Mouse (Mus musculus) stomach, embryonic 15.5 days (tissue): ENCODE measurements around the gene Cish. TPM values are rescaled to one million over a fixed set of nuclear protein-coding genes. Genes with fewer than 3 reads are reported as not detected.

ENCODE experiments used
- ATAC-seq: fragments of 200-750 bp; cut with Nextera tagmentation; 2 replicates; pipeline ENCODE4 v1.8.0; 2017; ENCODE audit warnings: low read depth, moderate number of reproducible peaks, moderate TSS enrichment; ENCODE audit not compliant: insufficient read depth, low FRiP score
- H3K27ac ChIP-seq: fragments of 300-500 bp; sonication (generic); 2 replicates; pipeline ENCODE4 v1.5.1; 2015; ENCODE audit warnings: mild to moderate bottlenecking, inconsistent platforms
- H3K27me3 ChIP-seq: fragments of 300-500 bp; sonication (generic); replicated peaks from 2 replicates; pipeline ENCODE4 v1.6.1; 2015; ENCODE audit warnings: inconsistent platforms
- H3K36me3 ChIP-seq: fragments of 300-500 bp; sonication (generic); 2 replicates; pipeline ENCODE4 v1.6.1; 2015; ENCODE audit warnings: inconsistent platforms
- H3K4me1 ChIP-seq: fragments of 300-500 bp; sonication (generic); 2 replicates; pipeline ENCODE4 v1.6.1; 2015; ENCODE audit warnings: inconsistent platforms
- H3K4me2 ChIP-seq: fragments of 300-500 bp; sonication (generic); 2 replicates; pipeline ENCODE4 v1.6.1; 2015; ENCODE audit warnings: mild to moderate bottlenecking, inconsistent platforms
- H3K4me3 ChIP-seq: fragments of 300-500 bp; sonication (generic); replicated peaks from 2 replicates; pipeline ENCODE4 v1.5.1; 2015; ENCODE audit warnings: inconsistent platforms
- H3K9ac ChIP-seq: fragments of 300-500 bp; sonication (generic); 2 replicates; pipeline ENCODE4 v1.6.1; 2015; ENCODE audit warnings: inconsistent platforms
- H3K9me3 ChIP-seq: fragments of 300-500 bp; sonication (generic); 2 replicates; pipeline ENCODE4 v1.6.1; 2016; ENCODE audit warnings: inconsistent platforms
- WGBS: fragments of 180-500 bp; shearing (Covaris S2); methylation state at CpG from one replicate; pipeline ENCODE4 v1.1.7; 2015; 5-methylcytosine and 5-hydroxymethylcytosine counted together
- polyA plus RNA-seq: library from polyadenylated mRNA; unstranded; fragments of >200 nt; fragmentation: Nextera tagmentation; extraction: Ambion mirVana; gene quantifications from 2 replicates; pipeline ENCODE4 v1.2.1, GENCODE M21; 2015

The Cish gene
- polyA plus RNA-seq, 1 experiment from 2014 or later, result 13.5 TPM

DNA sequence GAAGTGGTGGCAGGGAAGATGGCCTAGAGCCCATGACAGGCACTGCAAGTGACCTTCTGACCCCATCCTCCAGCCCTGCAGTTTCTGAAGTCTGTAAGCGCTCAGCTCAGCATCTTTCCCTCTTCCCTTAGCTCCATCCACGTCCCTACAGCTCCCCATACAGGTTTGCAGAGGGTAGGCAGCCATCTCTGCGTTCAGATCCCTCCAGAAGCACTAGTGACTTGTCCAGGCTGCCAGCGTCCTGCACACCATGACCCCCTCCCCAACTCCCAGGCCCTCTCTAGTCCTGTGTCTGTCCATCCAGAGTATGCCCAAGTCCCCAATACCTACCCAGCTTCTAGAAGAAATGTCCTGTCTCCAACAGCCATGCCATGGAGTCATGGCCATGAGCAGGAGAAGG, 17.7 kb upstream of the Cish start:
- WGBS, result 51% methylated on average over 4 of the region's 4 CpGs
- no peak overlapping the region for H3K9ac ChIP-seq
- no peak overlapping the region for H3K27ac ChIP-seq
- no peak overlapping the region for H3K4me2 ChIP-seq
- no peaks in the 10 kb centered on the region for H3K9me3 ChIP-seq
- peaks cover 24% of the 10 kb centered on the region for H3K4me1 ChIP-seq
- no peak overlapping the region for H3K4me3 ChIP-seq
- no peaks in the 10 kb centered on the region for H3K36me3 ChIP-seq
- no peaks in the 10 kb centered on the region for H3K27me3 ChIP-seq
- ATAC-seq, result no peak

DNA sequence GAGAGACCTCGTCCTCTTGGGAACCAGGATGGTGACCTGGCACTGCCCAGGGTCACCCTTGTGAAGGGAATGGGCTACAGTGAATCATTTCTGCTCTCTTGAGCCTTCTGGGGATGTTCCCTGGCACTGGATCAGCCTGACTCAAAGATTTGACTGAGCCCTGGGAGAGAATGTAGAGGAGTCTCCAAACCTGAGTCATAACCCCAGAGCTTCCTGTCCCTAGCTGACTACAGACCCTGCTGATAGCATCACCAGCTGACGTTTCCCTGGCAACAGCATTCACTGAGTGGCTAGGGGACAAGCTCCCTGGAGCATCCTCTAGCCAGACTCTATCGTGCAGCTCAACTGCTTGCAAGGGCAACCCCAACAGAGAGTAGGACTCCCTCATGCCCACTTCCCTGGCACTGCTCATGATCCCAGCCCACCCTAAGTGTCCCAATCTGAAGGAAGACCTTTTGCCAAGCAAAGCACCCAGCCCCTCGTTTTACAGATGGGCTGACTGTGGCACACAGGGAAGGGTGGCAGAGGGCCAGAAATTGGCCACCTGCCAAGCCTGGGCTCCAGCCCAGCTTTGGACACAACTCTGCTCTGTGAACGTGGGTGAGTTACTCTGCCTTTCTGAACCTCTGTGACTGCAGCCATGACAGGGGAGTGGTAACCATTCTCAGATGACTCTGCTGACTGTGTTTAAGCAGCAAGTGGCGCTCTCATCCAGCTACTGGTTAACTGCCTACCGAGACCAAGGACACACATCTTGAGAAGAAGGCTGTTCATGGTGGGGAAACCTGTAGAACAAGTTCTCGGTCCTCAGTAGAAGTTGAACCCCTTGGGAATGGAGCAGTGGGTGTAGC, 17.1 kb upstream of the Cish start:
- Histone ChIP-seq H3K27me3 (no peaks in the 10 kb centered on the region), H3K4me3 (no peak overlapping the region), H3K9me3 (no peaks in the 10 kb centered on the region), H3K4me2 (no peak overlapping the region), H3K36me3 (no peaks in the 10 kb centered on the region), H3K9ac (no peak overlapping the region), H3K4me1 (peaks cover 24% of the 10 kb centered on the region), H3K27ac (peak overlapping the region; percentile 80)
- 48% methylated on average over 8 of the region's 8 CpGs for WGBS
- ATAC-seq, result peak; percentile 75

DNA sequence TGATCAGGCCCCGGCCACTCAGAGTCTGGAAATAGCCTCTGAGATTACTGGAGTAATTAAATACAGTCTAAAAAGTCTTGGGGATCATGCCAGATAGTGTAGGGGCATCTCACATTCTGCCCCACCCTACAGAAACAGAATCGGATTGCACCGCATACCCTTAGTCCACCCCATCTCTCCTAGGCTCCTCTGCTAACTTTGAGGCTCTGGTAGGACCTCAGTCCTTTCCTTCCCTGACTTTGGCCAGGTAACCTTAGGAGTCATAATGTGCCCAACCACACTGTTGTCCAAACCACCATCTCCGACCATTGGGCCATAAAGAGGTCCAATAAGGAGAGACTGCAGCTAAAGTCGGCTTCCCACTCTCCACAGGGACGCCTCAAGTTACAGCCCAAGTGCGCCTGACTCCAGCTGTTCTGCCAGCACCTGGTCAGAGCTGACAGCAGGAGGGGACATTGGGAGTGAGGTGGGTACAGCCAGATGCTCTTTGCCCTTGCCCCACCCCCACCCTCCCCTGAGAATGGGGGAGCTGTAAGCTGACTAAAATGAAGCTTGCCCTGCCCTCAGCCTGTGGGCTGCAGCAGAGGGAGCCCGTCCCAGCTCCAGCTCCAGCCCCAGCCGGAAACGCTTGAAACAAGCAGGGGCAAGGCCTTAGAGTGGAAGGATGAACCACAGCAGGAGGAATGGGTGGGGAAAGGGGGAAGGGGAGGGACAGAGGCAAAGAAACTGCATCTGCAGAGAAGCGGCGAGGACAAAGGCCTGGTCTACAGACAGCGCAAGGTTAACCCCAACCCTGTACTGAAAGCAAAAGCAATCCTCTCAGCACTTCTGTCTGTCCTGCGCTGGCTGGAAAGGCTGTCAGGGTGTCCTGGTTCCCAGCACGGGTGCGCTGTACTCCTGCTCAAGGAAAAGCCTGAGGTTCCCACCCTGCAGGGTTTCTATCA, 16.2 kb upstream of the Cish start:
- H3K4me1 ChIP-seq, result peaks cover 24% of the 10 kb centered on the region
- H3K9ac ChIP-seq, result no peak overlapping the region
- peak overlapping the region; percentile 80 for H3K27ac ChIP-seq
- 21% methylated on average over 16 of the region's 16 CpGs for WGBS
- H3K9me3 ChIP-seq, result no peaks in the 10 kb centered on the region
- H3K27me3 ChIP-seq, result no peaks in the 10 kb centered on the region
- peak overlapping the region; percentile 11; the same call in 1 of the 2 replicates for H3K4me3 ChIP-seq
- ATAC-seq, result peak; percentile 51; the same call in 1 of the 2 replicates
- no peaks in the 10 kb centered on the region for H3K36me3 ChIP-seq
- H3K4me2 ChIP-seq, result peak overlapping the region; percentile 43

DNA sequence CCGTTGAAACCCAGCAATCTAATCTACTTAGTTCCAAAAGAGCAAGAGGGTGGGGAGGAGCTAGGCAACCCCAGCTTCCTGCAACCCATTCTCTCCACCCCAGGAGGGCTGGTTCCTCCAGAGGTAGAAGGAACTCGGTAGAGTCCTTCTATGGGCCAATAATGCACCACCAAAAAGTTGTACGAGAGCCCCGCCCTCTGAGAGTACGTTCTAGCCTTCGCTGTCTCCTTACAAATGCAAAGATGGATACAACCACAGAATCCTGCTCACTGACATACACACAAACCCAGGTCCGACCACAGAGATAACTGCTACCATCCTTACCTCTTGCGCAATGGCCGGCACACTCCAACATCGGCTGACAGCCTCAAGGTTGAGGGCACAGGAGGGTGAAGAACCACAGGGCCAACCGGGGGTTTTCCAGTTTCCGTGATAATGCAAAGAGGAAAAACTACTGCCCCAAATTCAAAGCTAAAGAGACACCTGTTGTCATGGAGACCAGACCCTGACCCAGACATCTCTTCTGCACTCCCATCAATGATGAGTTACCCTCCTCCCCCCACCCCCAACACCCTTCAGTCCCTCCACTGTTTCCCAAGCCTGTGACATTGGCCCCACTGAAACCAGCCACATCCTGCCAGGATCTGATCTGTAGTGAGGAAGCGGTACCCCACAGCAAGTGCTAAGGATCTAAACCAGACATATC, 15.4 kb upstream of the Cish start:
- 47% methylated on average over 13 of the region's 13 CpGs for WGBS
- Histone ChIP-seq H3K4me1 (peaks cover 26% of the 10 kb centered on the region), H3K9ac (no peak overlapping the region), H3K4me2 (peak overlapping the region; percentile 43), H3K9me3 (no peaks in the 10 kb centered on the region), H3K4me3 (peak overlapping the region; percentile 11; the same call in 1 of the 2 replicates), H3K36me3 (no peaks in the 10 kb centered on the region), H3K27me3 (no peaks in the 10 kb centered on the region), H3K27ac (peak overlapping the region; percentile 80)
- ATAC-seq, result peak; percentile 27; the same call in 1 of the 2 replicates

DNA sequence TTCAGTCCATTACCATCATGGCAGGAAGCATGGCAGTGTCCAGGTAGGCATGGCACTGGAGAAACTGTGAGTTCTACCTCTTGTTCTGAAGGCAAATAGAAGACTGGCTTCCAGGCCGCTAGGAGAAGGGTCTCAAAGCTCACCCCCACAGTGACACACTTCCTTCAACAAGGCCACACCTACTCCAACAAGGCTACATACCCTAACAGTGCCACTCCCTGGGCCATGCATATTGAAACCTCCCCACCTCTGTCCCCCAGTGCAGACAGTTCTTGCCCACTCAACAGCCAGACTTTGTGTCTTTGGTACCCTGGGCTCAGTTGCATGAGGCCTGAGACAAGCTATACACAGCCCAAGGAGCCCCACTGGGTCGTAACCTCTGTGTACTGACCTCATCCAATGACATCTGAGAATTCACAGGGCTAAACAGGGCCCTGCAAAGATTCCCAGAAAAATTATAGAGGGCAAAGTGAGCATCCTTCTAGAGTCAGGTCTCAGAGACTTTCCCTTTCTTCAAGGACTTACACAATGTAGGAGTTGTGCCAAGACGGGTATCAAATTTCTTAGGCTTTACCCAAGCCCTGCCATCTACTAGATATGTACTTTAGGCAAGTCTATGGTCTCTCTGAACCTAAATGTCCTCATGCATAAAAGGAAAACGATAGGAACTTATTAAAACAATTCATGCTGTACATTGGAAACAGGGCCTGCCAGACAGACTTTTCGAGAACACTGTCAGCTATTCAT, 14.4 kb upstream of the Cish start:
- 85% methylated on average over 5 of the region's 5 CpGs for WGBS
- no peaks in the 10 kb centered on the region for H3K27me3 ChIP-seq

DNA sequence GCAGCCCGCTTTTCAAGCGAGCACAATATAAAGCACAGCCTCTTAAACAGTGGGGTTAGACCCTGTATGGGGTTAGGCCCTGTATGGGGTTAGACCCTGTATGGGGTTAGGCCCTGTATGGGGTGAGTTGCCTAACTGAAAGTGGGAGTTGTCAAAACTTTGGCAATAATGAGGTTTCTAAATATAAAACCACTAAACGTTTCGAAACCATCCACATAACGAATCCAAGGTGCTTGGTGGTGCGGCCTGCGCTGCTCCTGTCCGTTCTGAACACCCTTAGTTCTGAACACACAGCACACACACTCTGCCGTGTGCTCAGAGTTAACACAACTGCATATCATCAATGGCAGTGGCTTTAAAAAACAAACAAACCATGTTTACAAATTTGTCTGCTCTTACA, 12.9 kb upstream of the Cish start:
- ATAC-seq, result no peak
- Histone ChIP-seq H3K4me1 (peaks cover 26% of the 10 kb centered on the region), H3K27me3 (no peaks in the 10 kb centered on the region), H3K4me3 (no peak overlapping the region), H3K4me2 (no peak overlapping the region), H3K36me3 (no peaks in the 10 kb centered on the region), H3K27ac (no peak overlapping the region), H3K9me3 (no peaks in the 10 kb centered on the region), H3K9ac (no peak overlapping the region)
- 82% methylated on average over 9 of the region's 9 CpGs for WGBS

More for the DNA sequence above, 14.4 kb upstream of the Cish start:
- Histone ChIP-seq H3K4me2 (no peak overlapping the region), H3K4me3 (no peak overlapping the region), H3K36me3 (no peaks in the 10 kb centered on the region), H3K9me3 (no peaks in the 10 kb centered on the region), H3K9ac (no peak overlapping the region), H3K4me1 (peaks cover 26% of the 10 kb centered on the region), H3K27ac (no peak overlapping the region; the same call in 1 of the 2 replicates)
- ATAC-seq, result no peak

DNA sequence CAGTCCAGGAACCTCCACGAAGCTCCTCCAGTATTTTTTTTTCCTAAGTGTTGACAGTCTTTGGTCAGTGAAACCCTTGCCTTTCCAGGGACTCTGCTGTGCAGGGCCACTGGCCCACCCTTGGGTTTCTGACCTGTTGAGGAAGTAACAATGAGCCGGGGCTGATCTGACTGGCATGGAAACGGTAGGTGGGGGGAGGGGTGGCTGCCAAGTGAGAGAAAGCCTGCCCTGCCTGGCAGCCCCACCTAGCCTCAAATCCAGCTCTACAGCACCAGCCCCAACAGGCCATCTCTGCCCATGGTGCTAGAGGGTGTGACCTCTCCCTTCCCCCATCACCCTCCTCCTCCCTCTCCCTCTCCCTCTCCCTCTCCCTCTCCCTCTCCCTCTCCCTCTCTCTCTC, 10.8 kb upstream of the Cish start:
- Histone ChIP-seq H3K27me3 (no peaks in the 10 kb centered on the region), H3K36me3 (no peaks in the 10 kb centered on the region), H3K27ac (peak overlapping the region; percentile 57), H3K9ac (no peak overlapping the region), H3K4me3 (no peak overlapping the region), H3K4me2 (0 out of 2 replicates have a peak overlapping the region, but pooled peaks have one; percentile 21), H3K4me1 (peaks cover 23% of the 10 kb centered on the region), H3K9me3 (no peaks in the 10 kb centered on the region)
- WGBS, result 15% methylated on average over 3 of the region's 3 CpGs
- no peak for ATAC-seq

DNA sequence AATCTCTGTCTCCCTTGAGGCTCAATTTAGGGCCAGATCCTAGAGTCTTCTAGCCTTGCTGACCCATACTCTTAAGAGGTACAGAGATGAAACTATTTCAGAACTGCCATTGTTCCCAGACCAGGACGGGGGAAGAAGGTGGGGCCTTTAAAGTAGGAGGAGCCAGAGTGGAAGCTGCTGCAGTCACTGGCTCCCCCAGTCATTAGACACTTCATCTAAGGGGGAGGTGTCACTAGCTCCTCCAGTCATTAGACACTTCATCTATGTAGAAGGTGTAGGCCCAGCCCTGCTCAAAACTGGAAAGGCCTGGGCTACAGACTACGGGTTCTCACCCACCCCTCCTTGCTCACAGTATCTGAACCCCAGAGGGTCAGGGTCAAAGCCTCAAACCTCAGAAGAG, 8.5 kb upstream of the Cish start:
- Histone ChIP-seq H3K9ac (no peak overlapping the region), H3K27ac (no peak overlapping the region), H3K27me3 (no peaks in the 10 kb centered on the region), H3K4me1 (peaks cover 13% of the 10 kb centered on the region), H3K9me3 (no peaks in the 10 kb centered on the region), H3K4me3 (no peak overlapping the region), H3K4me2 (peak overlapping the region; percentile 90; the same call in 1 of the 2 replicates), H3K36me3 (no peaks in the 10 kb centered on the region)
- WGBS, result 60% methylated on average over 2 of the region's 2 CpGs
- no peak for ATAC-seq

DNA sequence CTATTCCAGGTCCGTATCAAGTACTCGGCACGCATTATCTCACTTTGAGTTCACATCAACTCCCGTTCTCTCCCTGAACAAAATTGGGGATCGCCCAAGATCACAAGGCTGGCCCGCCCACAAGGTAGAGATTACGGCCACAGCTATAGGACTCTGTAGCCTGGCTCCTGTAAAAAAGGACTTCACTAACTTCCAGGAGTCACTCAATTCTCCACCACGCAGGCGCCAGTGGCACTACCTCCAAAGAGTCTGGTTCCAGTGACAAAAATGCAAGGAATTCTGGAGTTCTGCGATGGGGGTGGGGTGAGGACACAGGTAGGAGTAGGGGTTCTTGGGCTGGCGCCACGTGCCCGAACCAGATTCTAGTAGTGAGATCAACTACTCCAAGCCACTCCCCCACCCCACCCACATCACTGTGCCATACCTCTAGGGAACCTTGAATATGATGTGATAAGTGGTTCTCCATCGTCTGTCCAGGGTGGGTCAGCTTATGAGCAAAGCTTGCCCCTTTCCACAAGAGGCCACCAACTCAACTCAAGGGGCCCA, 7.6 kb upstream of the Cish start:
- H3K9ac ChIP-seq, result no peak overlapping the region
- no peak for ATAC-seq
- peak overlapping the region; percentile 59 for H3K4me3 ChIP-seq
- H3K4me2 ChIP-seq, result peak overlapping the region; percentile 90
- 85% methylated on average over 14 of the region's 14 CpGs for WGBS
- peaks cover 2% of the 10 kb centered on the region; the same call in 1 of the 2 replicates for H3K27me3 ChIP-seq
- no peaks in the 10 kb centered on the region for H3K36me3 ChIP-seq
- peaks cover 13% of the 10 kb centered on the region for H3K4me1 ChIP-seq
- peak overlapping the region; percentile 7; the same call in 1 of the 2 replicates for H3K27ac ChIP-seq
- H3K9me3 ChIP-seq, result no peaks in the 10 kb centered on the region

DNA sequence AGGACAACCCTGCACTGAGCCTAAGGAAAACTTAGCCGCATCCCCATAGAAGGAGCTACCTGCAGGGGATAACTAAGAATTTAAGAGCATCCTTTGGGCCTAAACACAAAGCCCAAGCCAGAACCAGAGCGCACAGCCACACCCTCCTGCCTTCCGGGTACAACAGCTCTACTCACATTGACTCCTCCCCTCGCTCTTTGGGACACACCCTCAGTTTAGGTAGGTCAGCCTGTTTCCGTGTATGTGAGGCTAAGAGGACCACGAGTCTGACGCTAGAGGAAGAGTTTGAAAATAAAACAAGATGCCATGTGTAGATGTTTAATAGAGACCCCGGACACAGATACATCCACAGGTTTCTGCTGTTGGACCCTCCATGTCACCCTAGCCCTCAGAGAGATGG, 7.1 kb upstream of the Cish start:
- H3K27me3 ChIP-seq, result peaks cover 4% of the 10 kb centered on the region; the same call in 1 of the 2 replicates
- WGBS, result 32% methylated on average over 8 of the region's 8 CpGs
- no peaks in the 10 kb centered on the region for H3K36me3 ChIP-seq
- H3K4me1 ChIP-seq, result peaks cover 13% of the 10 kb centered on the region
- ATAC-seq, result peak; percentile 66
- H3K9ac ChIP-seq, result no peak overlapping the region; the same call in 1 of the 2 replicates
- H3K4me2 ChIP-seq, result peak overlapping the region; percentile 90
- H3K4me3 ChIP-seq, result peak overlapping the region; percentile 59
- H3K27ac ChIP-seq, result peak overlapping the region; percentile 89
- H3K9me3 ChIP-seq, result no peaks in the 10 kb centered on the region
